Mouse (Mus musculus): Measurements from ENCODE around the gene Akip1. TPM values are rescaled to one million over a fixed set of nuclear protein-coding genes. Genes with fewer than 3 reads are reported as not detected.
A peak's percentile ranks its signal among the peaks of the same experiment; 100 is the strongest.

The Akip1 gene
- polyA plus RNA-seq, 1 experiment from 2014 or later, result 18.1 TPM

GRCm38 (mm10) chr7:109686585-109687128, 16.8 kb upstream of the Akip1 start:
- Histone ChIP-seq H3K27me3 (no peaks in the 10 kb centered on the region), H3K9me3 (no peaks in the 10 kb centered on the region), H3K9ac (replicated peaks) (no peak overlapping the region), H3K4me2 (replicated peaks) (no peak overlapping the region), H3K4me3 (no peak overlapping the region), H3K4me1 (peaks cover 8% of the 10 kb centered on the region), H3K36me3 (no peaks in the 10 kb centered on the region), H3K27ac (replicated peaks) (no peak overlapping the region)
- no peak for ATAC-seq (replicated peaks)
- WGBS, result 7% methylated on average over 9 of the region's 9 CpGs

GRCm38 (mm10) chr7:109690101-109690500, 13.4 kb upstream of the Akip1 start:
- Histone ChIP-seq H3K9me3 (no peaks in the 10 kb centered on the region), H3K27ac (replicated peaks) (no peak overlapping the region), H3K4me3 (no peak overlapping the region), H3K36me3 (no peaks in the 10 kb centered on the region), H3K4me2 (replicated peaks) (no peak overlapping the region), H3K27me3 (no peaks in the 10 kb centered on the region), H3K9ac (replicated peaks) (no peak overlapping the region), H3K4me1 (peaks cover 8% of the 10 kb centered on the region)
- WGBS, result 91% methylated on average over 3 of the region's 3 CpGs
- ATAC-seq (replicated peaks), result no peak

GRCm38 (mm10) chr7:109690961-109691360, 12.5 kb upstream of the Akip1 start:
- ATAC-seq (replicated peaks), result no peak
- Histone ChIP-seq H3K27me3 (no peaks in the 10 kb centered on the region), H3K4me2 (replicated peaks) (no peak overlapping the region), H3K27ac (replicated peaks) (no peak overlapping the region), H3K4me3 (no peak overlapping the region), H3K36me3 (no peaks in the 10 kb centered on the region), H3K9me3 (no peaks in the 10 kb centered on the region), H3K9ac (replicated peaks) (no peak overlapping the region), H3K4me1 (peaks cover 8% of the 10 kb centered on the region)
- 91% methylated on average over 5 of the region's 5 CpGs for WGBS

- WGBS, result 79% methylated on average over 13 of the region's 13 CpGs
- no peak for ATAC-seq (replicated peaks)
Measured at GRCm38 (mm10) chr7:109694576-109695338, 8.7 kb upstream of the Akip1 start.

GRCm38 (mm10) chr7:109695339-109695726, 8.2 kb upstream of the Akip1 start:
- Histone ChIP-seq H3K9ac (replicated peaks) (no peak overlapping the region), H3K4me2 (replicated peaks) (no peak overlapping the region), H3K27me3 (no peaks in the 10 kb centered on the region), H3K9me3 (no peaks in the 10 kb centered on the region), H3K36me3 (no peaks in the 10 kb centered on the region), H3K4me1 (no peaks in the 10 kb centered on the region), H3K4me3 (no peak overlapping the region), H3K27ac (replicated peaks) (no peak overlapping the region)
- no peak for ATAC-seq (replicated peaks)
- 93% methylated on average over 10 of the region's 10 CpGs for WGBS

More at GRCm38 (mm10) chr7:109694576-109695338, 8.7 kb upstream of the Akip1 start:
- Histone ChIP-seq H3K4me2 (replicated peaks) (no peak overlapping the region), H3K27ac (replicated peaks) (no peak overlapping the region), H3K27me3 (no peaks in the 10 kb centered on the region), H3K4me1 (no peaks in the 10 kb centered on the region), H3K36me3 (no peaks in the 10 kb centered on the region), H3K4me3 (no peak overlapping the region), H3K9me3 (no peaks in the 10 kb centered on the region), H3K9ac (replicated peaks) (no peak overlapping the region)

GRCm38 (mm10) chr7:109700213-109700612, 3.3 kb upstream of the Akip1 start:
- H3K27me3 ChIP-seq, result no peaks in the 10 kb centered on the region
- no peak overlapping the region for H3K4me3 ChIP-seq
- H3K36me3 ChIP-seq, result no peaks in the 10 kb centered on the region
- peaks cover 8% of the 10 kb centered on the region; the same call in 1 of the 2 replicates for H3K4me1 ChIP-seq
- no peak for ATAC-seq (replicated peaks)
- no peak overlapping the region for H3K4me2 ChIP-seq (replicated peaks)
- no peak overlapping the region for H3K9ac ChIP-seq (replicated peaks)
- H3K27ac ChIP-seq (replicated peaks), result no peak overlapping the region
- no peaks in the 10 kb centered on the region for H3K9me3 ChIP-seq

GRCm38 (mm10) chr7:109702721-109703120, 769 bp upstream of the Akip1 start:
- Histone ChIP-seq H3K36me3 (no peaks in the 10 kb centered on the region), H3K27ac (replicated peaks) (no peak overlapping the region), H3K9ac (replicated peaks) (no peak overlapping the region), H3K4me3 (no peak overlapping the region), H3K27me3 (no peaks in the 10 kb centered on the region), H3K4me2 (replicated peaks) (peak overlapping the region; percentile 71; the same call in 1 of the 2 replicates), H3K9me3 (no peaks in the 10 kb centered on the region), H3K4me1 (peaks cover 8% of the 10 kb centered on the region; the same call in 1 of the 2 replicates)
- ATAC-seq (replicated peaks), result no peak
- WGBS, result 45% methylated on average over 4 of the region's 4 CpGs

- WGBS, result 2% methylated on average over 17 of the region's 17 CpGs
Measured at GRCm38 (mm10) chr7:109704016-109704377, 507 bp downstream of the Akip1 start.

GRCm38 (mm10) chr7:109704461-109704860, 971 bp downstream of the Akip1 start:
- Histone ChIP-seq H3K4me2 (replicated peaks) (peak overlapping the region; percentile 71), H3K9me3 (no peaks in the 10 kb centered on the region), H3K27ac (replicated peaks) (no peak overlapping the region), H3K36me3 (0 out of 2 replicates have a peak, but pooled peaks cover 3% of the 10 kb centered on the region), H3K4me1 (peaks cover 8% of the 10 kb centered on the region; the same call in 1 of the 2 replicates), H3K4me3 (peak overlapping the region; percentile 74), H3K27me3 (no peaks in the 10 kb centered on the region), H3K9ac (replicated peaks) (no peak overlapping the region)
- WGBS, result 73% methylated on average over 3 of the region's 3 CpGs
- ATAC-seq (replicated peaks), result no peak

More at GRCm38 (mm10) chr7:109704016-109704377, 507 bp downstream of the Akip1 start:
- Histone ChIP-seq H3K4me1 (peaks cover 8% of the 10 kb centered on the region; the same call in 1 of the 2 replicates), H3K9me3 (no peaks in the 10 kb centered on the region), H3K27me3 (no peaks in the 10 kb centered on the region), H3K4me3 (peak overlapping the region; percentile 74), H3K27ac (replicated peaks) (peak overlapping the region; percentile 27), H3K9ac (replicated peaks) (peak overlapping the region; percentile 63), H3K36me3 (no peaks in the 10 kb centered on the region), H3K4me2 (replicated peaks) (peak overlapping the region; percentile 71)
- no peak for ATAC-seq (replicated peaks)

GRCm38 (mm10) chr7:109707023-109707785, 3.7 kb downstream of the Akip1 start:
- Histone ChIP-seq H3K27ac (replicated peaks) (no peak overlapping the region), H3K9me3 (no peaks in the 10 kb centered on the region), H3K27me3 (no peaks in the 10 kb centered on the region), H3K4me3 (no peak overlapping the region), H3K9ac (replicated peaks) (no peak overlapping the region), H3K36me3 (peaks cover 12% of the 10 kb centered on the region; the same call in 1 of the 2 replicates), H3K4me2 (replicated peaks) (no peak overlapping the region), H3K4me1 (peaks cover 8% of the 10 kb centered on the region; the same call in 1 of the 2 replicates)
- no peak for ATAC-seq (replicated peaks)
- WGBS, result 62% methylated on average over 4 of the region's 4 CpGs

- Histone ChIP-seq H3K9me3 (no peaks in the 10 kb centered on the region), H3K36me3 (peaks cover 15% of the 10 kb centered on the region; the same call in 1 of the 2 replicates), H3K4me1 (peaks cover 4% of the 10 kb centered on the region; the same call in 1 of the 2 replicates), H3K4me3 (no peak overlapping the region), H3K27ac (replicated peaks) (no peak overlapping the region), H3K27me3 (no peaks in the 10 kb centered on the region), H3K9ac (replicated peaks) (no peak overlapping the region), H3K4me2 (replicated peaks) (no peak overlapping the region)
- 80% methylated on average over 3 of the region's 3 CpGs for WGBS
- no peak for ATAC-seq (replicated peaks)
Measured at GRCm38 (mm10) chr7:109708961-109709382, 5.5 kb downstream of the Akip1 start.

- WGBS, result 89% methylated on average over 1 of the region's 1 CpGs
- Histone ChIP-seq H3K9ac (replicated peaks) (no peak overlapping the region), H3K36me3 (peaks cover 15% of the 10 kb centered on the region; the same call in 1 of the 2 replicates), H3K9me3 (no peaks in the 10 kb centered on the region), H3K4me2 (replicated peaks) (no peak overlapping the region), H3K4me3 (no peak overlapping the region), H3K27ac (replicated peaks) (no peak overlapping the region), H3K27me3 (no peaks in the 10 kb centered on the region), H3K4me1 (no peaks in the 10 kb centered on the region)
- ATAC-seq (replicated peaks), result no peak
Measured at GRCm38 (mm10) chr7:109710069-109710468, 6.6 kb downstream of the Akip1 start.

All from forebrain, embryonic 15.5 days (tissue).